Mouse (Mus musculus): ENCODE results near the gene Nol10.
"Not testable (repeated sequence)": the region's sequence is repeated elsewhere in the genome, so short reads cannot be mapped to it uniquely, and the experiment has no call there.

The Nol10 gene

GRCm38 (mm10) chr12:17459223-17459622 lies 111.0 kb downstream of the Nol10 start:
- not testable (repeated sequence) for DNase-seq (ENCODE audit: low spot score)

- DNase-seq (ENCODE audit: low spot score): no peak
Measured at GRCm38 (mm10) chr12:17463706-17464105, 115.4 kb downstream of the Nol10 start.

- not testable (repeated sequence) for DNase-seq (ENCODE audit: low spot score)
Measured at GRCm38 (mm10) chr12:17464550-17464949, 116.3 kb downstream of the Nol10 start.

- DNase-seq (ENCODE audit: low spot score): no peak
Measured at GRCm38 (mm10) chr12:17466791-17467190, 118.5 kb downstream of the Nol10 start.

GRCm38 (mm10) chr12:17468359-17468758 lies 120.1 kb downstream of the Nol10 start:
- no peak for DNase-seq (ENCODE audit: low spot score)

GRCm38 (mm10) chr12:17469869-17470268 lies 121.6 kb downstream of the Nol10 start:
- no peak for DNase-seq (ENCODE audit: low spot score)

- not testable (repeated sequence) for DNase-seq (ENCODE audit: low spot score)
Measured at GRCm38 (mm10) chr12:17470528-17470927, 122.3 kb downstream of the Nol10 start.

- no peak for DNase-seq (ENCODE audit: low spot score)
Measured at GRCm38 (mm10) chr12:17471405-17471804, 123.1 kb downstream of the Nol10 start.

GRCm38 (mm10) chr12:17473128-17473527 lies 124.9 kb downstream of the Nol10 start:
- DNase-seq (ENCODE audit: low spot score): no peak

GRCm38 (mm10) chr12:17473862-17474261 lies 125.6 kb downstream of the Nol10 start:
- DNase-seq (ENCODE audit: low spot score): no peak

GRCm38 (mm10) chr12:17474681-17475080 lies 126.4 kb downstream of the Nol10 start:
- DNase-seq (ENCODE audit: low spot score): no peak

- no peak for DNase-seq (ENCODE audit: low spot score)
Measured at GRCm38 (mm10) chr12:17475146-17475545, 126.9 kb downstream of the Nol10 start.

- DNase-seq (ENCODE audit: low spot score): no peak
Measured at GRCm38 (mm10) chr12:17478196-17478595, 129.9 kb downstream of the Nol10 start.

- no peak for DNase-seq (ENCODE audit: low spot score)
Measured at GRCm38 (mm10) chr12:17478856-17479255, 130.6 kb downstream of the Nol10 start.

Measured in urinary bladder, postnatal 14 days (tissue).